Mouse (Mus musculus) heart, embryonic 10.5 days (tissue): ENCODE data around the gene Apoc1. TPM values are rescaled to one million over a fixed set of nuclear protein-coding genes. Genes with fewer than 3 reads are reported as not detected.

Experiments
- DNase-seq: peaks from one replicate; pipeline ENCODE4 v3.0.0-alpha.2; 2017; ENCODE audit warnings: low spot score
- H3K27ac ChIP-seq: fragments of 300-500 bp; sonication (generic); 2 replicates; pipeline ENCODE4 v1.5.1; 2016; ENCODE audit warnings: mild to moderate bottlenecking
- H3K27me3 ChIP-seq: fragments of 300-500 bp; sonication (generic); 2 replicates; pipeline ENCODE4 v1.6.1; 2016; ENCODE audit warnings: mild to moderate bottlenecking; ENCODE audit not compliant: poor library complexity, insufficient read depth, severe bottlenecking
- H3K36me3 ChIP-seq: fragments of 300-500 bp; sonication (generic); 2 replicates; pipeline ENCODE4 v1.6.1; 2016; ENCODE audit warnings: mild to moderate bottlenecking, moderate library complexity
- H3K4me1 ChIP-seq: fragments of 300-500 bp; sonication (generic); 2 replicates; pipeline ENCODE4 v1.6.1; 2016; ENCODE audit warnings: mild to moderate bottlenecking
- H3K4me3 ChIP-seq: fragments of 300-500 bp; sonication (generic); 2 replicates; pipeline ENCODE4 v1.5.1; 2016; ENCODE audit warnings: mild to moderate bottlenecking, moderate library complexity
- H3K9me3 ChIP-seq: fragments of 300-500 bp; sonication (generic); 2 replicates; pipeline ENCODE4 v1.6.1; 2016; ENCODE audit warnings: mild to moderate bottlenecking, moderate library complexity
- WGBS: fragments of 180-500 bp; shearing (Covaris S2); methylation state at CpG from one replicate; pipeline ENCODE4 v1.1.7; 2016; 5-methylcytosine and 5-hydroxymethylcytosine counted together
- polyA plus RNA-seq: library from polyadenylated mRNA; unstranded; fragments of >200 nt; fragmentation: Nextera tagmentation; extraction: Ambion mirVana; gene quantifications from 2 replicates; pipeline ENCODE4 v1.2.1, GENCODE M21; 2016

Apoc1 gene
- 5.4 and 19.9 TPM in 2 replicates for polyA plus RNA-seq

GRCm38 (mm10) chr7:19691873-19692865 lies at the start of gene Apoc1:
Gene Apoc1 (minus strand): TSS chr7:19692660.
- peaks cover 15% of the 10 kb centered on the region for H3K36me3 ChIP-seq
- peaks cover 48% of the 10 kb centered on the region for H3K4me1 ChIP-seq
- H3K4me3 ChIP-seq: peak within 1 kb of the TSS; percentile 32
- peak within 1 kb of the TSS; percentile 78 for H3K27ac ChIP-seq
- 41% methylated on average over 28 of the region's 28 CpGs for WGBS
- DNase-seq: no peak
- no peaks in the 10 kb centered on the region for H3K9me3 ChIP-seq
- no peaks in the 10 kb centered on the region for H3K27me3 ChIP-seq

GRCm38 (mm10) chr7:19741329-19742031 lies 49.0 kb upstream of the Apoc1 start:
- DNase-seq: no peak
- Histone ChIP-seq H3K27ac (peak overlapping the region; percentile 65), H3K9me3 (no peaks in the 10 kb centered on the region), H3K4me1 (peaks cover 56% of the 10 kb centered on the region), H3K36me3 (peaks cover 61% of the 10 kb centered on the region), H3K4me3 (0 out of 2 replicates have a peak overlapping the region, but pooled peaks have one; percentile 3), H3K27me3 (no peaks in the 10 kb centered on the region)
- WGBS: 18% methylated on average over 8 of the region's 8 CpGs

GRCm38 (mm10) chr7:19740269-19740668 lies 47.8 kb upstream of the Apoc1 start:
- no peak overlapping the region for H3K27ac ChIP-seq
- H3K4me1 ChIP-seq: peaks cover 44% of the 10 kb centered on the region
- no peak overlapping the region for H3K4me3 ChIP-seq
- no peaks in the 10 kb centered on the region for H3K9me3 ChIP-seq
- peaks cover 71% of the 10 kb centered on the region for H3K36me3 ChIP-seq
- DNase-seq: no peak
- H3K27me3 ChIP-seq: no peaks in the 10 kb centered on the region
- WGBS: 82% methylated on average over 11 of the region's 11 CpGs

- Histone ChIP-seq H3K9me3 (no peaks in the 10 kb centered on the region), H3K36me3 (peaks cover 84% of the 10 kb centered on the region), H3K27me3 (no peaks in the 10 kb centered on the region), H3K4me1 (peaks cover 29% of the 10 kb centered on the region), H3K27ac (no peak overlapping the region), H3K4me3 (no peak overlapping the region)
- no peak for DNase-seq
- 90% methylated on average over 3 of the region's 3 CpGs for WGBS
These were observed 46.3 kb upstream of the Apoc1 start for GRCm38 (mm10) chr7:19738771-19739170.

GRCm38 (mm10) chr7:19736389-19737057 lies 44.1 kb upstream of the Apoc1 start:
- peak; percentile 87 for DNase-seq
- 86% methylated on average over 16 of the region's 16 CpGs for WGBS
- H3K4me1 ChIP-seq: peaks cover 11% of the 10 kb centered on the region
- no peaks in the 10 kb centered on the region for H3K27me3 ChIP-seq
- H3K9me3 ChIP-seq: no peaks in the 10 kb centered on the region
- H3K36me3 ChIP-seq: peaks cover 91% of the 10 kb centered on the region
- no peak overlapping the region for H3K4me3 ChIP-seq
- peak overlapping the region; percentile 42 for H3K27ac ChIP-seq

GRCm38 (mm10) chr7:19734178-19734666 lies 41.8 kb upstream of the Apoc1 start:
- Histone ChIP-seq H3K27me3 (no peaks in the 10 kb centered on the region), H3K27ac (no peak overlapping the region), H3K4me1 (no peaks in the 10 kb centered on the region), H3K4me3 (no peak overlapping the region), H3K36me3 (peaks cover 93% of the 10 kb centered on the region), H3K9me3 (no peaks in the 10 kb centered on the region)
- 86% methylated on average over 10 of the region's 10 CpGs for WGBS
- DNase-seq: no peak

GRCm38 (mm10) chr7:19726541-19726940 lies 34.1 kb upstream of the Apoc1 start:
- H3K9me3 ChIP-seq: no peaks in the 10 kb centered on the region
- H3K36me3 ChIP-seq: peaks cover 98% of the 10 kb centered on the region
- H3K4me1 ChIP-seq: peaks cover 8% of the 10 kb centered on the region; the same call in 1 of the 2 replicates
- H3K27ac ChIP-seq: no peak overlapping the region
- WGBS: 77% methylated on average over 4 of the region's 4 CpGs
- H3K4me3 ChIP-seq: no peak overlapping the region
- no peaks in the 10 kb centered on the region for H3K27me3 ChIP-seq
- DNase-seq: no peak

GRCm38 (mm10) chr7:19724167-19724566 lies 31.7 kb upstream of the Apoc1 start:
- Histone ChIP-seq H3K4me3 (no peak overlapping the region), H3K4me1 (peaks cover 8% of the 10 kb centered on the region; the same call in 1 of the 2 replicates), H3K27ac (no peak overlapping the region; the same call in 1 of the 2 replicates), H3K9me3 (peaks cover 10% of the 10 kb centered on the region), H3K36me3 (peaks cover 98% of the 10 kb centered on the region), H3K27me3 (no peaks in the 10 kb centered on the region)
- no peak for DNase-seq
- WGBS: 95% methylated on average over 12 of the region's 12 CpGs

GRCm38 (mm10) chr7:19722754-19723195 lies 30.3 kb upstream of the Apoc1 start:
- H3K9me3 ChIP-seq: peaks cover 10% of the 10 kb centered on the region
- peak overlapping the region; percentile 56; the same call in 1 of the 2 replicates for H3K27ac ChIP-seq
- no peaks in the 10 kb centered on the region for H3K27me3 ChIP-seq
- H3K4me1 ChIP-seq: peaks cover 8% of the 10 kb centered on the region; the same call in 1 of the 2 replicates
- WGBS: 72% methylated on average over 6 of the region's 6 CpGs
- no peak overlapping the region for H3K4me3 ChIP-seq
- H3K36me3 ChIP-seq: peaks cover 92% of the 10 kb centered on the region
- peak; percentile 72 for DNase-seq

- peaks cover 68% of the 10 kb centered on the region for H3K36me3 ChIP-seq
- peaks cover 18% of the 10 kb centered on the region for H3K4me1 ChIP-seq
- H3K4me3 ChIP-seq: no peak overlapping the region
- no peak overlapping the region for H3K27ac ChIP-seq
- DNase-seq: no peak
- no peaks in the 10 kb centered on the region for H3K27me3 ChIP-seq
- WGBS: 93% methylated on average over 4 of the region's 4 CpGs
- peaks cover 10% of the 10 kb centered on the region for H3K9me3 ChIP-seq
These were observed 26.7 kb upstream of the Apoc1 start for GRCm38 (mm10) chr7:19719200-19719599.

GRCm38 (mm10) chr7:19718297-19718952 lies 26.0 kb upstream of the Apoc1 start:
- H3K4me1 ChIP-seq: peaks cover 21% of the 10 kb centered on the region
- DNase-seq: no peak
- H3K4me3 ChIP-seq: no peak overlapping the region
- H3K27me3 ChIP-seq: no peaks in the 10 kb centered on the region
- 91% methylated on average over 5 of the region's 5 CpGs for WGBS
- no peak overlapping the region for H3K27ac ChIP-seq
- H3K9me3 ChIP-seq: peaks cover 10% of the 10 kb centered on the region
- peaks cover 65% of the 10 kb centered on the region for H3K36me3 ChIP-seq

GRCm38 (mm10) chr7:19717346-19717745 lies 24.9 kb upstream of the Apoc1 start:
- Histone ChIP-seq H3K27ac (no peak overlapping the region), H3K4me1 (peaks cover 21% of the 10 kb centered on the region), H3K27me3 (no peaks in the 10 kb centered on the region), H3K4me3 (no peak overlapping the region), H3K9me3 (peaks cover 10% of the 10 kb centered on the region), H3K36me3 (peaks cover 64% of the 10 kb centered on the region)
- 88% methylated on average over 4 of the region's 4 CpGs for WGBS
- no peak for DNase-seq
